Comparison of ENCODE assay signal across 7 mouse cellular contexts in genomic region chr6:120531020-120531965, GRCm38 (mm10). TPM values are rescaled to one million over a fixed set of nuclear protein-coding genes. Genes with fewer than 3 reads are reported as not detected.
DNase-seq lines count a peak whose midpoint lies in the region; ATAC-seq lines count a peak whose summit lies in the region.

Hdhd5 (minus strand) TSS chr6:120531319.

- no peaks in the 10 kb centered on the region for H3K36me3 ChIP-seq in embryonic facial prominence, embryonic 11.5 days (replicated peaks; ENCODE audit: control insufficient read depth, insufficient read depth, low read depth, low read length)
- H3K36me3 ChIP-seq in limb, embryonic 11.5 days (ENCODE audit: control insufficient read depth, insufficient read depth, low read length) = no peaks in the 10 kb centered on the region
- no peaks in the 10 kb centered on the region for H3K36me3 ChIP-seq in midbrain, embryonic 14.5 days (ENCODE audit: control insufficient read depth, insufficient read depth, low read length)

- peak; percentile 98 for DNase-seq in adrenal gland, postnatal 14 days
- DNase-seq in embryonic facial prominence, embryonic 11.5 days (ENCODE audit: low spot score) = peak; percentile 95
- DNase-seq in heart, adult 11 months = peak; percentile 99
- DNase-seq in kidney, adult 18-20 months = peak; percentile 93
- DNase-seq in limb, embryonic 11.5 days (ENCODE audit: low spot score) = peak; percentile 96
- peak; percentile 98 for DNase-seq in midbrain, embryonic 14.5 days
- DNase-seq in spleen, adult 18-20 months = peak; percentile 88 to 92

- peak within 1 kb of the TSS; percentile 85 for H3K4me3 ChIP-seq in embryonic facial prominence, embryonic 11.5 days (ENCODE audit: low read depth, low read length)
- H3K4me3 ChIP-seq in limb, embryonic 11.5 days (ENCODE audit: low read depth, low read length) = peak within 1 kb of the TSS; percentile 61
- H3K4me3 ChIP-seq in midbrain, embryonic 14.5 days (replicated peaks; ENCODE audit: low read depth, low read length) = peak within 1 kb of the TSS; percentile 94

- peak within 1 kb of the TSS; percentile 93 for H3K9ac ChIP-seq in embryonic facial prominence, embryonic 11.5 days (replicated peaks; ENCODE audit: low read length)
- H3K9ac ChIP-seq in limb, embryonic 11.5 days (ENCODE audit: low read length) = peak within 1 kb of the TSS; percentile 75
- peak within 1 kb of the TSS; percentile 86 for H3K9ac ChIP-seq in midbrain, embryonic 14.5 days (replicated peaks; ENCODE audit: low read length)

- whole genome bisulfite sequencing in embryonic facial prominence, embryonic 11.5 days = under 1% methylated on average over 75 of the region's 75 CpGs
- WGBS in limb, embryonic 11.5 days = under 1% methylated on average over 75 of the region's 75 CpGs
- under 1% methylated on average over 75 of the region's 75 CpGs for WGBS in midbrain, embryonic 14.5 days

- no peaks in the 10 kb centered on the region for H3K27me3 ChIP-seq in embryonic facial prominence, embryonic 11.5 days (ENCODE audit: control insufficient read depth, insufficient read depth, low read length)
- no peaks in the 10 kb centered on the region for H3K27me3 ChIP-seq in limb, embryonic 11.5 days (ENCODE audit: control insufficient read depth, insufficient read depth, low read length)
- no peaks in the 10 kb centered on the region for H3K27me3 ChIP-seq in midbrain, embryonic 14.5 days (ENCODE audit: control insufficient read depth, insufficient read depth, low read length)

- peak; percentile 97 for ATAC-seq in embryonic facial prominence, embryonic 11.5 days (replicated peaks; ENCODE audit: insufficient number of reproducible peaks, low FRiP score, low TSS enrichment, low read depth)
- ATAC-seq in limb, embryonic 11.5 days (ENCODE audit: insufficient number of reproducible peaks, low FRiP score, low TSS enrichment, low read depth) = peak; percentile 95
- ATAC-seq in midbrain, embryonic 14.5 days (ENCODE audit: low FRiP score, low TSS enrichment) = peak; percentile 99

- H3K27ac ChIP-seq in embryonic facial prominence, embryonic 11.5 days (replicated peaks; ENCODE audit: low read depth, low read length) = peak within 1 kb of the TSS; percentile 47; the same call in 1 of the 2 replicates
- H3K27ac ChIP-seq in limb, embryonic 11.5 days (replicated peaks; ENCODE audit: low read depth, low read length) = 0 out of 2 replicates have a peak within 1 kb of the TSS, but pooled peaks have one; percentile 55
- H3K27ac ChIP-seq in midbrain, embryonic 14.5 days (replicated peaks; ENCODE audit: low read depth, low read length) = peak within 1 kb of the TSS; percentile 34

- no peaks in the 10 kb centered on the region for H3K4me1 ChIP-seq in embryonic facial prominence, embryonic 11.5 days (ENCODE audit: control insufficient read depth, insufficient read depth, low read length)
- peaks cover 3% of the 10 kb centered on the region for H3K4me1 ChIP-seq in limb, embryonic 11.5 days (ENCODE audit: control insufficient read depth, insufficient read depth, low read length)
- H3K4me1 ChIP-seq in midbrain, embryonic 14.5 days (ENCODE audit: control insufficient read depth, insufficient read depth, low read length) = peaks cover 19% of the 10 kb centered on the region

- H3K4me2 ChIP-seq in embryonic facial prominence, embryonic 11.5 days (ENCODE audit: low read depth, low read length) = peak within 1 kb of the TSS; percentile 76
- H3K4me2 ChIP-seq in limb, embryonic 11.5 days (ENCODE audit: low read depth, severe bottlenecking) = peak within 1 kb of the TSS; percentile 79
- H3K4me2 ChIP-seq in midbrain, embryonic 14.5 days (ENCODE audit: low read length) = peak within 1 kb of the TSS; percentile 72

- no peaks in the 10 kb centered on the region for H3K9me3 ChIP-seq in embryonic facial prominence, embryonic 11.5 days (replicated peaks; ENCODE audit: control insufficient read depth, low read length)
- no peaks in the 10 kb centered on the region for H3K9me3 ChIP-seq in limb, embryonic 11.5 days (ENCODE audit: control insufficient read depth, low read length)
- H3K9me3 ChIP-seq in midbrain, embryonic 14.5 days (ENCODE audit: control insufficient read depth, low read length) = no peaks in the 10 kb centered on the region

RNA-seq across cellular contexts. Expression of gene Hdhd5, which starts in this region (rescaled TPM):
- 25.6 and 29.9 TPM in 2 replicates for total RNA-seq in adrenal gland, postnatal 14 days (2021)
- 13.3 and 14.2 TPM in 2 replicates for polyA plus RNA-seq in embryonic facial prominence, embryonic 11.5 days (2014; fragmentation: Nextera tagmentation; extraction: Ambion mirVana)
- polyA plus RNA-seq in limb, embryonic 11.5 days (2014; fragmentation: Nextera tagmentation; extraction: Ambion mirVana) = 16.8 and 19.8 TPM in 2 replicates
- 9.6 and 10.9 TPM in 2 replicates for polyA plus RNA-seq in midbrain, embryonic 14.5 days (2014; fragmentation: Nextera tagmentation; extraction: Ambion mirVana)

Comparison
In these comparisons a context has a peak if more than half of its experiments do, and no peak if none do; other contexts are left out.
1. Peak in every context shown above with its lines: DNase-seq, ATAC-seq, H3K4me3 ChIP-seq and H3K27ac ChIP-seq.